Mouse (Mus musculus) gastrocnemius, postnatal 14 days (tissue): ENCODE data around the gene Vmn1r166. TPM values are rescaled to one million over a fixed set of nuclear protein-coding genes. Genes with fewer than 3 reads are reported as not detected.
"Not testable (repeated sequence)": the region's sequence is repeated elsewhere in the genome, so short reads cannot be mapped to it uniquely, and the experiment has no call there.

ENCODE experiments used
- DNase-seq: peaks from one replicate; pipeline ENCODE4 v3.0.0; 2021; ENCODE audit warnings: mixed read lengths
- intact Hi-C: fragments of 180-260 bp; cut with DNase I; formaldehyde crosslinking; loops from one replicate; pipeline ENCODE4 v1.15.1; 2025; ENCODE audit warnings: low total_unique reads
- long read RNA-seq, 2 experiments: library from polyadenylated mRNA; stranded (forward); transcript quantifications; one replicate each; pipeline ENCODE4 v2.0.0; 2021
- total RNA-seq, 2 experiments: library from RNA; stranded (reverse); gene quantifications; 2 replicates each; pipeline ENCODE4 v1.2.3; 2021

Gene Vmn1r166
- total RNA-seq: not detected
- long read RNA-seq, experiment 1: 0 reads
- long read RNA-seq, experiment 2: 0 reads

- DNase-seq, intact Hi-C loops: not testable (repeated sequence)
Observed at GRCm38 (mm10) chr7:23251582-23251981, at the start of gene Vmn1r166. Vmn1r166 (minus strand) TSS chr7:23251682.

DNA sequence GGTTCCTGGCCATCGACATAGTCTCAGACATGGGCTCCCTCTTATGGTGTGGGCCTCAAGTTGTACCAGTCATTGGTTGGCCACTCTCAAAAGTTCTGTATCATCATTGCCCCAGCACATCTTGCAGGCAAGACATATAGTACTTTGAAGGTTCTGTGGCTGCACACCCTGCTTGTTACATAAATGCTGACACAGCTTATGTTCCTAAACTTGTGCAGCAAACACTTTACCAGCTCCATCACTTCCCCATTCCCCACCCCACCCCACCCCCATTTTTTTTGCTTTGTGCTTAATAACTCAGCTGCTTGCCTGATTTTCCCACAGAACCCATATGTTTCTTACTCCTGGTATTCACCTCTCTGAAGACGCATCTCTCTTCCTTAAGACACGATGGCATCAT is 49.4 kb upstream of the Vmn1r166 start, which contains the start of gene Nlrp4e:
TSS of gene Nlrp4e (plus strand) at position 301 of the 400 bp plus-strand sequence.
- intact Hi-C loops, DNase-seq: not testable (repeated sequence)

DNA sequence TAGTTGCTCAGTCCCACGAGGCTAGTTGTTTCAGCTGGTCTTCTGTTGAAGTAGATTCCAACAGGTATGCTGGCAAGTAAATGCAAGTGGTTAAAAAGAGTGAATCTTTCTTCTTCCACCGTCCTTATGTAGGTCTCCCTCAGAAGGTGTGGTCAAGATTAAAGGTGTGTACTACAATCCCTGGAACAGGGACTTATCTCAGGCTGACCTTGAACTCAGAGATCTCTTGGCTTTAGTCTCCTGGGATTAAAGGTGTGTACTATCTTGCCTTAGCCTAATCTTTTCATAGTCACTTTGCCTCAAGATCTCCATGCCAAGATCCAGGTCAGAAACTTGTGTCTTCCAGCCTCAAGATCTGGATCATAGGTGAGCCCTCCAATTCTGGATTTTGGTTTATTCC is 27.3 kb upstream of the Vmn1r166 start, which contains the start of gene Gm6902:
TSS of gene Gm6902 (minus strand) at position 101 of the 400 bp plus-strand sequence.
- intact Hi-C loops: not testable (repeated sequence)

GRCm38 (mm10) chr7:23217032-23217431 is 34.5 kb downstream of the Vmn1r166 start, which contains the start of gene Vmn1r165:
Vmn1r165 (plus strand) TSS chr7:23217332.
- DNase-seq, intact Hi-C loops: not testable (repeated sequence)

More for the DNA sequence above, 27.3 kb upstream of the Vmn1r166 start, which contains the start of gene Gm6902:
- DNase-seq: not testable (repeated sequence)

Other genes with a start within 250 kb of the Vmn1r166 start
- not detected for gene Gm4216, start 231.8 kb downstream of the Vmn1r166 start, total RNA-seq
- gene Vmn1r163, start 196.1 kb downstream of the Vmn1r166 start, total RNA-seq: not detected
- not detected for gene Gm8720, start 184.2 kb downstream of the Vmn1r166 start, total RNA-seq
- not detected for gene Gm10662, start 107.2 kb downstream of the Vmn1r166 start, total RNA-seq
- gene Vmn1r165, start 34.4 kb downstream of the Vmn1r166 start, total RNA-seq: not detected
- gene Gm6902, start 27.2 kb upstream of the Vmn1r166 start, total RNA-seq: not detected
- gene Nlrp4e, start 49.5 kb upstream of the Vmn1r166 start, total RNA-seq: not detected
- under 1 TPM in 1 of 2 experiments, not detected in 1; 0.10 TPM for gene Nlrp5, start 134.2 kb upstream of the Vmn1r166 start, total RNA-seq